Mouse (Mus musculus) cerebellum, postnatal 25 days (tissue): Measurements from ENCODE around the gene Sugct.

ENCODE experiments used
- DNase-seq, 2 experiments: peaks; one replicate each; pipeline ENCODE4 v3.0.0; 2021; ENCODE audit warnings: mixed read lengths in 2 of 2

The Sugct gene

GRCm38 (mm10) chr13:17288377-17288776 lies 407.0 kb downstream of the Sugct start:
- DNase-seq, result no peak

GRCm38 (mm10) chr13:17245936-17246335 lies 449.4 kb downstream of the Sugct start:
- DNase-seq, result no peak

GRCm38 (mm10) chr13:17216524-17216923 lies 478.8 kb downstream of the Sugct start:
- DNase-seq, result peak; percentile 22 to 57

GRCm38 (mm10) chr13:17212681-17213080 lies 482.7 kb downstream of the Sugct start:
- no peak for DNase-seq

- DNase-seq, result no peak
These were observed 505.1 kb downstream of the Sugct start for GRCm38 (mm10) chr13:17190180-17190762.

GRCm38 (mm10) chr13:17185253-17185652 lies 510.1 kb downstream of the Sugct start:
- DNase-seq, result no peak

GRCm38 (mm10) chr13:17165917-17166316 lies 529.4 kb downstream of the Sugct start:
- DNase-seq, result no peak

GRCm38 (mm10) chr13:17164721-17165120 lies 530.6 kb downstream of the Sugct start:
- no peak for DNase-seq

- no peak for DNase-seq
These were observed 548.8 kb downstream of the Sugct start for GRCm38 (mm10) chr13:17146441-17146992.

GRCm38 (mm10) chr13:17116073-17116472 lies 579.3 kb downstream of the Sugct start:
- no peak for DNase-seq

- DNase-seq, result no peak
These were observed 593.0 kb downstream of the Sugct start for GRCm38 (mm10) chr13:17102372-17102771.

GRCm38 (mm10) chr13:17086547-17086946 lies 608.8 kb downstream of the Sugct start:
- no peak for DNase-seq

- DNase-seq, result peak in 1 of 2 experiments; percentile 3
These were observed 609.2 kb downstream of the Sugct start for GRCm38 (mm10) chr13:17086146-17086545.

- DNase-seq, result no peak
These were observed 610.2 kb downstream of the Sugct start for GRCm38 (mm10) chr13:17084946-17085852.

- no peak for DNase-seq
These were observed 613.7 kb downstream of the Sugct start for GRCm38 (mm10) chr13:17081618-17082017.

- no peak for DNase-seq
These were observed 629.8 kb downstream of the Sugct start for GRCm38 (mm10) chr13:17065552-17065951.

GRCm38 (mm10) chr13:17056650-17057049 lies 638.7 kb downstream of the Sugct start:
- no peak for DNase-seq

- DNase-seq, result no peak
These were observed 651.7 kb downstream of the Sugct start for GRCm38 (mm10) chr13:17043426-17044224.

GRCm38 (mm10) chr13:17042332-17042731 lies 653.0 kb downstream of the Sugct start:
- DNase-seq, result no peak

- no peak for DNase-seq
These were observed 655.6 kb downstream of the Sugct start for GRCm38 (mm10) chr13:17039727-17040126.

GRCm38 (mm10) chr13:17038341-17038740 lies 657.0 kb downstream of the Sugct start:
- DNase-seq, result no peak

- no peak for DNase-seq
These were observed 657.5 kb downstream of the Sugct start for GRCm38 (mm10) chr13:17037899-17038298.

GRCm38 (mm10) chr13:17030761-17031160 lies 664.6 kb downstream of the Sugct start:
- DNase-seq, result no peak
